Mouse (Mus musculus): ENCODE measurements at regions not wholly inside any gene's neighbourhood (a gene's known extent, or its start where the extent isn't known, plus 50 kb on each side); places are given as distances from the start of the nearest gene placed in this dataset.

DNA sequence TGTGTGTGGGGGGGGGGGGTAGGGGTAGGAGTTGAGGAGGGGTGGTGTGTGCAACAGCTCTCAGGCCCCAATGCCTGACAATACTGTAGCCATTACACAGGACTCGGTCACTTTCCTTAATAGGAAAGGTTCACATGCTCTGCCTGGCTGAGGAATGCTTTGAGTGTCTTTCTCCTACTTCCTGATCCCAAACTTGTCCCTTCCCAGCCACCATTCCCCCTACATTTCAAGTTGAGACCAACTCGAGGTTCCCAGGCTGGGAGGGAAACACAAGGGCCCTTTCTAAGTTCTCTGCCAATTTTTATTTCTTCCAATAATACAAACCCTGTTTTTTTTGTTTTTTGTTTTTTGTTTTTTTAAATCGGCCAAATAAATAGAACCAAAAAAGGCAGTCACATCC is 264.6 kb downstream of the Gm45692 start:
- no peak for DNase-seq

GRCm38 (mm10) chr8:26384305-26384993 is 265.1 kb downstream of the Gm45692 start:
- no peak overlapping the region for H3K4me2 ChIP-seq (ENCODE audit: low read depth, low read length)
- TF ChIP-seq CTCF (IDR thresholded peaks at IDR 0.05; ENCODE audit: low read depth), result no peak
- TF ChIP-seq EP300 (IDR thresholded peaks at IDR 0.05; ENCODE audit: low read depth), result no peak
- DNase-seq (no peak), ATAC-seq (no peak)
- no peaks in the 10 kb centered on the region for H3K9me3 ChIP-seq (ENCODE audit: low read length)
- no peaks in the 10 kb centered on the region for H3K4me1 ChIP-seq (ENCODE audit: insufficient read depth)
- no peaks in the 10 kb centered on the region for H3K36me3 ChIP-seq (replicated peaks; ENCODE audit: insufficient read depth, low read length)
- WGBS (ENCODE audit: insufficient replicate concordance), result 26% methylated on average over 3 of the region's 3 CpGs
- no peak overlapping the region for H3K4me3 ChIP-seq (ENCODE audit: low read depth, low read length)
- no peak overlapping the region for H3K9ac ChIP-seq (replicated peaks)
- H3K27me3 ChIP-seq (ENCODE audit: insufficient read depth, low read length), result no peaks in the 10 kb centered on the region
- H3K27ac ChIP-seq (ENCODE audit: low read depth), result no peak overlapping the region

More for the DNA sequence above, 264.6 kb downstream of the Gm45692 start:
- Histone ChIP-seq H3K36me3 (replicated peaks; ENCODE audit: insufficient read depth, low read length) (no peaks in the 10 kb centered on the region), H3K4me1 (ENCODE audit: insufficient read depth) (no peaks in the 10 kb centered on the region), H3K9ac (replicated peaks) (no peak overlapping the region), H3K4me3 (ENCODE audit: low read depth, low read length) (no peak overlapping the region), H3K27me3 (ENCODE audit: insufficient read depth, low read length) (no peaks in the 10 kb centered on the region), H3K27ac (ENCODE audit: low read depth) (no peak overlapping the region), H3K9me3 (ENCODE audit: low read length) (no peaks in the 10 kb centered on the region), H3K4me2 (ENCODE audit: low read depth, low read length) (no peak overlapping the region)
- ATAC-seq, result no peak
- TF ChIP-seq EP300 (IDR thresholded peaks at IDR 0.05; ENCODE audit: low read depth) (no peak), CTCF (IDR thresholded peaks at IDR 0.05; ENCODE audit: low read depth) (no peak)
- WGBS (ENCODE audit: insufficient replicate concordance), result 51% methylated on average over 3 of the region's 3 CpGs

- Histone ChIP-seq H3K9me3 (ENCODE audit: low read length) (no peaks in the 10 kb centered on the region), H3K4me3 (ENCODE audit: low read depth, low read length) (no peak overlapping the region), H3K9ac (replicated peaks) (no peak overlapping the region), H3K27ac (ENCODE audit: low read depth) (no peak overlapping the region), H3K4me2 (ENCODE audit: low read depth, low read length) (no peak overlapping the region), H3K36me3 (replicated peaks; ENCODE audit: insufficient read depth, low read length) (no peaks in the 10 kb centered on the region), H3K27me3 (ENCODE audit: insufficient read depth, low read length) (no peaks in the 10 kb centered on the region), H3K4me1 (ENCODE audit: insufficient read depth) (no peaks in the 10 kb centered on the region)
- TF ChIP-seq CTCF (IDR thresholded peaks at IDR 0.05; ENCODE audit: low read depth), result no peak
- ATAC-seq (no peak), DNase-seq (no peak)
- WGBS (ENCODE audit: insufficient replicate concordance), result 33% methylated on average over 6 of the region's 6 CpGs
Measured at GRCm38 (mm10) chr8:26384994-26385345, 265.6 kb downstream of the Gm45692 start.

- H3K4me3 ChIP-seq (ENCODE audit: low read depth, low read length), result no peak overlapping the region
- no peak overlapping the region for H3K27ac ChIP-seq (ENCODE audit: low read depth)
- H3K9ac ChIP-seq (replicated peaks), result no peak overlapping the region
- 63% methylated on average over 6 of the region's 6 CpGs for WGBS (ENCODE audit: insufficient replicate concordance)
- H3K9me3 ChIP-seq (ENCODE audit: low read length), result no peaks in the 10 kb centered on the region
- H3K4me2 ChIP-seq (ENCODE audit: low read depth, low read length), result no peak overlapping the region
- no peaks in the 10 kb centered on the region for H3K4me1 ChIP-seq (ENCODE audit: insufficient read depth)
- no peaks in the 10 kb centered on the region for H3K27me3 ChIP-seq (ENCODE audit: insufficient read depth, low read length)
- DNase-seq, result no peak
- TF ChIP-seq CTCF (IDR thresholded peaks at IDR 0.05; ENCODE audit: low read depth) (no peak), EP300 (IDR thresholded peaks at IDR 0.05; ENCODE audit: low read depth) (no peak)
- ATAC-seq, result no peak
- H3K36me3 ChIP-seq (replicated peaks; ENCODE audit: insufficient read depth, low read length), result no peaks in the 10 kb centered on the region
Measured at GRCm38 (mm10) chr8:26395061-26395460, 275.7 kb downstream of the Gm45692 start.

- no peaks in the 10 kb centered on the region for H3K27me3 ChIP-seq (ENCODE audit: insufficient read depth, low read length)
- no peaks in the 10 kb centered on the region for H3K9me3 ChIP-seq (ENCODE audit: low read length)
- H3K9ac ChIP-seq (replicated peaks), result no peak overlapping the region
- no peak overlapping the region for H3K4me3 ChIP-seq (ENCODE audit: low read depth, low read length)
- no peaks in the 10 kb centered on the region for H3K36me3 ChIP-seq (replicated peaks; ENCODE audit: insufficient read depth, low read length)
- no peak overlapping the region for H3K27ac ChIP-seq (ENCODE audit: low read depth)
- no peak for TF ChIP-seq CTCF (IDR thresholded peaks at IDR 0.05; ENCODE audit: low read depth)
- no peak for TF ChIP-seq EP300 (IDR thresholded peaks at IDR 0.05; ENCODE audit: low read depth)
- no peak for ATAC-seq
- WGBS (ENCODE audit: insufficient replicate concordance), result 80% methylated on average over 6 of the region's 6 CpGs
- H3K4me2 ChIP-seq (ENCODE audit: low read depth, low read length), result no peak overlapping the region
- no peaks in the 10 kb centered on the region for H3K4me1 ChIP-seq (ENCODE audit: insufficient read depth)
- no peak for DNase-seq
Measured at GRCm38 (mm10) chr8:26420002-26420401, 300.7 kb downstream of the Gm45692 start.

- Histone ChIP-seq H3K27me3 (ENCODE audit: insufficient read depth, low read length) (no peaks in the 10 kb centered on the region), H3K27ac (ENCODE audit: low read depth) (no peak overlapping the region), H3K4me1 (ENCODE audit: insufficient read depth) (no peaks in the 10 kb centered on the region), H3K9me3 (ENCODE audit: low read length) (no peaks in the 10 kb centered on the region), H3K9ac (replicated peaks) (no peak overlapping the region), H3K4me2 (ENCODE audit: low read depth, low read length) (no peak overlapping the region), H3K36me3 (replicated peaks; ENCODE audit: insufficient read depth, low read length) (no peaks in the 10 kb centered on the region), H3K4me3 (ENCODE audit: low read depth, low read length) (no peak overlapping the region)
- WGBS (ENCODE audit: insufficient replicate concordance), result 81% methylated on average over 10 of the region's 10 CpGs
- TF ChIP-seq EP300 (IDR thresholded peaks at IDR 0.05; ENCODE audit: low read depth) (no peak), CTCF (IDR thresholded peaks at IDR 0.05; ENCODE audit: low read depth) (no peak)
- ATAC-seq (no peak), DNase-seq (no peak)
Measured at GRCm38 (mm10) chr8:26420536-26420935, 301.2 kb downstream of the Gm45692 start.

DNA sequence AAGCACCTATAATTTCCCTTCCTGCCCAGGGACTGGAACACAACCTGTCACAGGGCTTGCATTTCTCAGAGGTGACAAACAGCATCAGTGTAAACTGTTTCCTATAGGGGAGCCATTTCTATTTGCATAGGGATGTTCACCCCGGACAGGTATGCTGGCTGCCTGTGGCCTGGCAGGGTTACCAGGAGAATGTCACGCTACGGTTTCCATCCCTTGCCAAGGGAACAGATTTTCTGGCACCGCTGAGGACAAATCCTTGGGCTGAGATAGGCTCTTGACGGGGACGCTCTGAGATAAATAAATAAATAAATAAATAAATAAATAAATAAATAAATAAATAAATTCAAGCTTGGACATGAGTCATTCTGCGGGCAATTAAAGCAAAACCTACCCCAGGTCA is 308.0 kb downstream of the Gm45692 start:
- no peak for ATAC-seq
- Histone ChIP-seq H3K9me3 (ENCODE audit: low read length) (no peaks in the 10 kb centered on the region), H3K4me1 (ENCODE audit: insufficient read depth) (no peaks in the 10 kb centered on the region), H3K4me3 (ENCODE audit: low read depth, low read length) (no peak overlapping the region), H3K27ac (ENCODE audit: low read depth) (no peak overlapping the region), H3K27me3 (ENCODE audit: insufficient read depth, low read length) (no peaks in the 10 kb centered on the region), H3K36me3 (replicated peaks; ENCODE audit: insufficient read depth, low read length) (no peaks in the 10 kb centered on the region), H3K9ac (replicated peaks) (no peak overlapping the region), H3K4me2 (ENCODE audit: low read depth, low read length) (no peak overlapping the region)
- no peak for TF ChIP-seq EP300 (IDR thresholded peaks at IDR 0.05; ENCODE audit: low read depth)
- TF ChIP-seq CTCF (IDR thresholded peaks at IDR 0.05; ENCODE audit: low read depth), result no peak
- peak; percentile 4 for DNase-seq
- WGBS (ENCODE audit: insufficient replicate concordance), result 88% methylated on average over 7 of the region's 7 CpGs
